Mouse (Mus musculus): ENCODE measurements around the gene Lrwd1.
"Not testable (repeated sequence)": the region's sequence is repeated elsewhere in the genome, so short reads cannot be mapped to it uniquely, and the experiment has no call there.

Lrwd1 gene

GRCm38 (mm10) chr5:136135571-136136291, at the start of gene Lrwd1, which contains the start of gene Alkbh4:
TSS of gene Lrwd1 (minus strand) at chr5:136136074.
TSS of gene Alkbh4 (plus strand) at chr5:136136146.
- peak; percentile 96 for DNase-seq (ENCODE audit: low spot score in 2 of 2)

- no peak for DNase-seq (ENCODE audit: low spot score in 2 of 2)
Observed at GRCm38 (mm10) chr5:136183766-136184165, 47.9 kb upstream of the Lrwd1 start.

- no peak for DNase-seq (ENCODE audit: low spot score in 2 of 2)
Observed at GRCm38 (mm10) chr5:136182830-136183229, 47.0 kb upstream of the Lrwd1 start.

GRCm38 (mm10) chr5:136182049-136182448, 46.2 kb upstream of the Lrwd1 start:
- peak; percentile 44 to 47 for DNase-seq (ENCODE audit: low spot score in 2 of 2)

GRCm38 (mm10) chr5:136181197-136181596, 45.3 kb upstream of the Lrwd1 start:
- no peak for DNase-seq (ENCODE audit: low spot score in 2 of 2)

GRCm38 (mm10) chr5:136179594-136179993, 43.7 kb upstream of the Lrwd1 start:
- no peak for DNase-seq (ENCODE audit: low spot score in 2 of 2)

- peak; percentile 53 to 65 for DNase-seq (ENCODE audit: low spot score in 2 of 2)
Observed at GRCm38 (mm10) chr5:136173606-136174463, 38.0 kb upstream of the Lrwd1 start.

- DNase-seq (ENCODE audit: low spot score in 2 of 2) = no peak
Observed at GRCm38 (mm10) chr5:136172939-136173338, 37.1 kb upstream of the Lrwd1 start.

- DNase-seq (ENCODE audit: low spot score in 2 of 2) = peak; percentile 19 to 21
Observed at GRCm38 (mm10) chr5:136171363-136172341, 35.8 kb upstream of the Lrwd1 start.

- DNase-seq (ENCODE audit: low spot score in 2 of 2) = peak; percentile 88 to 89
Observed at GRCm38 (mm10) chr5:136170512-136171362, 34.9 kb upstream of the Lrwd1 start, which contains the start of gene Orai2. TSS of gene Orai2 (minus strand) at chr5:136170713.

- DNase-seq (ENCODE audit: low spot score in 2 of 2) = peak; percentile 50 to 59
Observed at GRCm38 (mm10) chr5:136169626-136170511, 34.0 kb upstream of the Lrwd1 start.

GRCm38 (mm10) chr5:136168071-136168470, 32.2 kb upstream of the Lrwd1 start:
- no peak for DNase-seq (ENCODE audit: low spot score in 2 of 2)

- DNase-seq (ENCODE audit: low spot score in 2 of 2) = no peak
Observed at GRCm38 (mm10) chr5:136167296-136167695, 31.4 kb upstream of the Lrwd1 start.

- no peak for DNase-seq (ENCODE audit: low spot score in 2 of 2)
Observed at GRCm38 (mm10) chr5:136165246-136165645, 29.4 kb upstream of the Lrwd1 start.

GRCm38 (mm10) chr5:136163807-136164474, 28.1 kb upstream of the Lrwd1 start:
- no peak for DNase-seq (ENCODE audit: low spot score in 2 of 2)

GRCm38 (mm10) chr5:136160084-136160483, 24.2 kb upstream of the Lrwd1 start:
- not testable (repeated sequence) for DNase-seq (ENCODE audit: low spot score in 2 of 2)

GRCm38 (mm10) chr5:136155399-136155798, 19.5 kb upstream of the Lrwd1 start:
- DNase-seq (ENCODE audit: low spot score in 2 of 2) = no peak

GRCm38 (mm10) chr5:136152365-136152764, 16.5 kb upstream of the Lrwd1 start:
- DNase-seq (ENCODE audit: low spot score in 2 of 2) = no peak

GRCm38 (mm10) chr5:136149134-136149576, 13.3 kb upstream of the Lrwd1 start:
- DNase-seq (ENCODE audit: low spot score in 2 of 2) = not testable (repeated sequence)

All from right cerebral cortex, adult 2 months (tissue).